Mouse (Mus musculus): ENCODE results near the gene Lgals9. TPM values are rescaled to one million over a fixed set of nuclear protein-coding genes. Genes with fewer than 3 reads are reported as not detected.

Lgals9 gene
- polyA plus RNA-seq, 1 experiment from 2014 or later, result 9.0 TPM

GRCm38 (mm10) chr11:78934307-78934706, 50.4 kb downstream of the Lgals9 start:
- ATAC-seq (ENCODE audit: insufficient number of reproducible peaks, insufficient read depth, low FRiP score, low TSS enrichment), result no peak
- Histone ChIP-seq H3K4me2 (replicated peaks) (no peak overlapping the region), H3K27ac (0 out of 2 replicates have a peak overlapping the region, but pooled peaks have one; percentile 23), H3K36me3 (no peaks in the 10 kb centered on the region), H3K4me1 (no peaks in the 10 kb centered on the region), H3K9me3 (no peaks in the 10 kb centered on the region), H3K4me3 (no peak overlapping the region), H3K27me3 (no peaks in the 10 kb centered on the region), H3K9ac (no peak overlapping the region)
- WGBS, result 82% methylated on average over 7 of the region's 7 CpGs

- H3K36me3 ChIP-seq, result no peaks in the 10 kb centered on the region
- no peak for ATAC-seq (ENCODE audit: insufficient number of reproducible peaks, insufficient read depth, low FRiP score, low TSS enrichment)
- no peaks in the 10 kb centered on the region for H3K9me3 ChIP-seq
- no peak overlapping the region for H3K27ac ChIP-seq
- H3K4me3 ChIP-seq, result no peak overlapping the region
- 86% methylated on average over 5 of the region's 5 CpGs for whole genome bisulfite sequencing
- H3K4me1 ChIP-seq, result no peaks in the 10 kb centered on the region; the same call in 1 of the 2 replicates
- peaks cover 28% of the 10 kb centered on the region for H3K27me3 ChIP-seq
- H3K4me2 ChIP-seq (replicated peaks), result no peak overlapping the region
- no peak overlapping the region for H3K9ac ChIP-seq
Observed at GRCm38 (mm10) chr11:78929345-78929744, 55.4 kb downstream of the Lgals9 start.

- Histone ChIP-seq H3K9ac (peak overlapping the region; percentile 38; the same call in 1 of the 2 replicates), H3K27me3 (peaks cover 42% of the 10 kb centered on the region), H3K4me3 (peak overlapping the region; percentile 41), H3K9me3 (no peaks in the 10 kb centered on the region), H3K4me2 (replicated peaks) (peak overlapping the region; percentile 62), H3K36me3 (no peaks in the 10 kb centered on the region), H3K27ac (no peak overlapping the region), H3K4me1 (peaks cover 6% of the 10 kb centered on the region)
- WGBS, result under 1% methylated on average over 37 of the region's 37 CpGs
- no peak for ATAC-seq (ENCODE audit: insufficient number of reproducible peaks, insufficient read depth, low FRiP score, low TSS enrichment)
Observed at GRCm38 (mm10) chr11:78924916-78925315, 59.8 kb downstream of the Lgals9 start.

- ATAC-seq (ENCODE audit: insufficient number of reproducible peaks, insufficient read depth, low FRiP score, low TSS enrichment), result no peak
- Histone ChIP-seq H3K9ac (no peak overlapping the region), H3K27me3 (peaks cover 42% of the 10 kb centered on the region), H3K27ac (no peak overlapping the region), H3K4me1 (peaks cover 6% of the 10 kb centered on the region), H3K4me2 (replicated peaks) (no peak overlapping the region), H3K36me3 (no peaks in the 10 kb centered on the region), H3K9me3 (no peaks in the 10 kb centered on the region), H3K4me3 (no peak overlapping the region)
- WGBS, result 2% methylated on average over 9 of the region's 9 CpGs
Observed at GRCm38 (mm10) chr11:78924111-78924510, 60.6 kb downstream of the Lgals9 start.

GRCm38 (mm10) chr11:78922678-78923407, 61.9 kb downstream of the Lgals9 start:
- Histone ChIP-seq H3K4me3 (no peak overlapping the region), H3K27me3 (peaks cover 42% of the 10 kb centered on the region), H3K27ac (no peak overlapping the region), H3K4me1 (peaks cover 6% of the 10 kb centered on the region), H3K9ac (no peak overlapping the region), H3K9me3 (no peaks in the 10 kb centered on the region), H3K4me2 (replicated peaks) (no peak overlapping the region), H3K36me3 (no peaks in the 10 kb centered on the region)
- WGBS, result 36% methylated on average over 8 of the region's 8 CpGs
- no peak for ATAC-seq (ENCODE audit: insufficient number of reproducible peaks, insufficient read depth, low FRiP score, low TSS enrichment)

GRCm38 (mm10) chr11:78920411-78920939, 64.3 kb downstream of the Lgals9 start, which contains the start of gene Nos2:
Nos2 (plus strand) TSS chr11:78920787.
- no peak for ATAC-seq (ENCODE audit: insufficient number of reproducible peaks, insufficient read depth, low FRiP score, low TSS enrichment)
- H3K9ac ChIP-seq, result no peak within 1 kb of the TSS
- peaks cover 6% of the 10 kb centered on the region for H3K4me1 ChIP-seq
- no peaks in the 10 kb centered on the region for H3K9me3 ChIP-seq
- no peak within 1 kb of the TSS for H3K27ac ChIP-seq
- WGBS, result 56% methylated on average over 6 of the region's 6 CpGs
- H3K4me3 ChIP-seq, result no peak within 1 kb of the TSS
- no peaks in the 10 kb centered on the region for H3K36me3 ChIP-seq
- peaks cover 25% of the 10 kb centered on the region for H3K27me3 ChIP-seq
- H3K4me2 ChIP-seq (replicated peaks), result no peak within 1 kb of the TSS

GRCm38 (mm10) chr11:78919745-78920144, 65.0 kb downstream of the Lgals9 start:
- no peak for ATAC-seq (ENCODE audit: insufficient number of reproducible peaks, insufficient read depth, low FRiP score, low TSS enrichment)
- no peak overlapping the region for H3K4me3 ChIP-seq
- H3K4me1 ChIP-seq, result peaks cover 6% of the 10 kb centered on the region
- no peak overlapping the region for H3K9ac ChIP-seq
- no peak overlapping the region for H3K4me2 ChIP-seq (replicated peaks)
- WGBS, result 75% methylated on average over 4 of the region's 4 CpGs
- H3K9me3 ChIP-seq, result no peaks in the 10 kb centered on the region
- no peak overlapping the region for H3K27ac ChIP-seq
- no peaks in the 10 kb centered on the region for H3K36me3 ChIP-seq
- H3K27me3 ChIP-seq, result peaks cover 18% of the 10 kb centered on the region

GRCm38 (mm10) chr11:78916410-78916809, 68.3 kb downstream of the Lgals9 start:
- H3K9ac ChIP-seq, result no peak overlapping the region
- no peaks in the 10 kb centered on the region for H3K36me3 ChIP-seq
- no peak overlapping the region for H3K4me2 ChIP-seq (replicated peaks)
- ATAC-seq (ENCODE audit: insufficient number of reproducible peaks, insufficient read depth, low FRiP score, low TSS enrichment), result no peak
- 76% methylated on average over 1 of the region's 1 CpGs for WGBS
- H3K27ac ChIP-seq, result no peak overlapping the region
- H3K4me1 ChIP-seq, result no peaks in the 10 kb centered on the region
- no peak overlapping the region for H3K4me3 ChIP-seq
- no peaks in the 10 kb centered on the region for H3K27me3 ChIP-seq
- H3K9me3 ChIP-seq, result no peaks in the 10 kb centered on the region

- H3K9me3 ChIP-seq, result no peaks in the 10 kb centered on the region
- WGBS, result 76% methylated on average over 6 of the region's 6 CpGs
Observed at GRCm38 (mm10) chr11:78915473-78915872, 69.3 kb downstream of the Lgals9 start.

More at GRCm38 (mm10) chr11:78915473-78915872, 69.3 kb downstream of the Lgals9 start:
- no peak overlapping the region for H3K9ac ChIP-seq
- no peak overlapping the region for H3K27ac ChIP-seq
- H3K27me3 ChIP-seq, result no peaks in the 10 kb centered on the region
- no peak overlapping the region for H3K4me3 ChIP-seq
- H3K4me1 ChIP-seq, result no peaks in the 10 kb centered on the region
- H3K4me2 ChIP-seq (replicated peaks), result no peak overlapping the region
- ATAC-seq (ENCODE audit: insufficient number of reproducible peaks, insufficient read depth, low FRiP score, low TSS enrichment), result no peak
- no peaks in the 10 kb centered on the region for H3K36me3 ChIP-seq

Other genes starting within 250 kb of the Lgals9 start
- gene Ccnq, start 233.2 kb downstream of the Lgals9 start, polyA plus RNA-seq (2016; fragmentation: Nextera tagmentation; extraction: Ambion mirVana), result 43.0 and 43.1 TPM in 2 replicates
- gene Lyrm9, start 158.4 kb downstream of the Lgals9 start, polyA plus RNA-seq (2016; fragmentation: Nextera tagmentation; extraction: Ambion mirVana), result 10.7 and 11.6 TPM in 2 replicates
- 1.1 and 1.4 TPM in 2 replicates for gene Nos2, start 64.2 kb downstream of the Lgals9 start, polyA plus RNA-seq (2016; fragmentation: Nextera tagmentation; extraction: Ambion mirVana)
- gene Ksr1, start 161.5 kb upstream of the Lgals9 start, polyA plus RNA-seq (2016; fragmentation: Nextera tagmentation; extraction: Ambion mirVana), result 3.9 and 5.0 TPM in 2 replicates